Mouse (Mus musculus): Measurements from ENCODE around the gene Isyna1. TPM values are rescaled to one million over a fixed set of nuclear protein-coding genes. Genes with fewer than 3 reads are reported as not detected.

The Isyna1 gene
- polyA plus RNA-seq, 1 experiment from 2014 or later: 69.8 TPM

- peaks cover 19 to 26% of the 10 kb centered on the region in 2 experiments for H3K4me1 ChIP-seq (ENCODE audit: control insufficient read depth in 2 of 2, insufficient read depth in 2 of 2, low read length in 2 of 2)
- WGBS: 43% methylated on average over 9 of the region's 9 CpGs
- H3K4me2 ChIP-seq (ENCODE audit: low read length): no peak overlapping the region
- no peak overlapping the region for H3K4me3 ChIP-seq (ENCODE audit: control insufficient read depth in 1 of 2, insufficient read depth in 1 of 2, low read depth in 1 of 2, low read length in 2 of 2)
- ATAC-seq (ENCODE audit: insufficient number of reproducible peaks, insufficient read depth, low FRiP score, low read depth): no peak
- no peaks in the 10 kb centered on the region for H3K27me3 ChIP-seq (ENCODE audit: control insufficient read depth, insufficient read depth, low read length)
- no peaks in the 10 kb centered on the region for H3K36me3 ChIP-seq (ENCODE audit: control insufficient read depth, insufficient read depth, low read length)
- H3K9me3 ChIP-seq (ENCODE audit: control insufficient read depth, low read length): no peaks in the 10 kb centered on the region
- H3K27ac ChIP-seq (replicated peaks in 1 of 2; ENCODE audit: control insufficient read depth in 1 of 2, insufficient read depth in 1 of 2, low read depth in 2 of 2, low read length in 2 of 2): peak overlapping the region in 1 of 2 experiments; percentile 15; a peak in 2 of 4 replicates
- H3K9ac ChIP-seq (ENCODE audit: low read length): peak overlapping the region; percentile 21; the same call in 1 of the 2 replicates
Measured at GRCm38 (mm10) chr8:70638752-70639151, 44.6 kb downstream of the Isyna1 start.

- 64% methylated on average over 3 of the region's 3 CpGs for WGBS
- Histone ChIP-seq H3K27ac (replicated peaks in 1 of 2; ENCODE audit: control insufficient read depth in 1 of 2, insufficient read depth in 1 of 2, low read depth in 2 of 2, low read length in 2 of 2) (no peak overlapping the region), H3K4me1 (ENCODE audit: control insufficient read depth in 2 of 2, insufficient read depth in 2 of 2, low read length in 2 of 2) (peaks cover 28 to 42% of the 10 kb centered on the region in 2 experiments), H3K36me3 (ENCODE audit: control insufficient read depth, insufficient read depth, low read length) (no peaks in the 10 kb centered on the region), H3K9ac (ENCODE audit: low read length) (no peak overlapping the region), H3K9me3 (ENCODE audit: control insufficient read depth, low read length) (no peaks in the 10 kb centered on the region), H3K27me3 (ENCODE audit: control insufficient read depth, insufficient read depth, low read length) (no peaks in the 10 kb centered on the region), H3K4me3 (ENCODE audit: control insufficient read depth in 1 of 2, insufficient read depth in 1 of 2, low read depth in 1 of 2, low read length in 2 of 2) (no peak overlapping the region), H3K4me2 (ENCODE audit: low read length) (no peak overlapping the region)
- ATAC-seq (ENCODE audit: insufficient number of reproducible peaks, insufficient read depth, low FRiP score, low read depth): no peak
Measured at GRCm38 (mm10) chr8:70643019-70643418, 48.8 kb downstream of the Isyna1 start.

- Histone ChIP-seq H3K36me3 (ENCODE audit: control insufficient read depth, insufficient read depth, low read length) (peaks cover 8% of the 10 kb centered on the region; the same call in 1 of the 2 replicates), H3K27me3 (ENCODE audit: control insufficient read depth, insufficient read depth, low read length) (no peaks in the 10 kb centered on the region), H3K9me3 (ENCODE audit: control insufficient read depth, low read length) (no peaks in the 10 kb centered on the region), H3K4me3 (ENCODE audit: control insufficient read depth in 1 of 2, insufficient read depth in 1 of 2, low read depth in 1 of 2, low read length in 2 of 2) (no peak overlapping the region), H3K9ac (ENCODE audit: low read length) (no peak overlapping the region), H3K27ac (replicated peaks in 1 of 2; ENCODE audit: control insufficient read depth in 1 of 2, insufficient read depth in 1 of 2, low read depth in 2 of 2, low read length in 2 of 2) (no peak overlapping the region), H3K4me2 (ENCODE audit: low read length) (no peak overlapping the region), H3K4me1 (ENCODE audit: control insufficient read depth in 2 of 2, insufficient read depth in 2 of 2, low read length in 2 of 2) (peaks cover 31 to 43% of the 10 kb centered on the region in 2 experiments)
- WGBS: 85% methylated on average over 2 of the region's 2 CpGs
- ATAC-seq (ENCODE audit: insufficient number of reproducible peaks, insufficient read depth, low FRiP score, low read depth): no peak
Measured at GRCm38 (mm10) chr8:70644065-70644464, 49.9 kb downstream of the Isyna1 start.

DNA sequence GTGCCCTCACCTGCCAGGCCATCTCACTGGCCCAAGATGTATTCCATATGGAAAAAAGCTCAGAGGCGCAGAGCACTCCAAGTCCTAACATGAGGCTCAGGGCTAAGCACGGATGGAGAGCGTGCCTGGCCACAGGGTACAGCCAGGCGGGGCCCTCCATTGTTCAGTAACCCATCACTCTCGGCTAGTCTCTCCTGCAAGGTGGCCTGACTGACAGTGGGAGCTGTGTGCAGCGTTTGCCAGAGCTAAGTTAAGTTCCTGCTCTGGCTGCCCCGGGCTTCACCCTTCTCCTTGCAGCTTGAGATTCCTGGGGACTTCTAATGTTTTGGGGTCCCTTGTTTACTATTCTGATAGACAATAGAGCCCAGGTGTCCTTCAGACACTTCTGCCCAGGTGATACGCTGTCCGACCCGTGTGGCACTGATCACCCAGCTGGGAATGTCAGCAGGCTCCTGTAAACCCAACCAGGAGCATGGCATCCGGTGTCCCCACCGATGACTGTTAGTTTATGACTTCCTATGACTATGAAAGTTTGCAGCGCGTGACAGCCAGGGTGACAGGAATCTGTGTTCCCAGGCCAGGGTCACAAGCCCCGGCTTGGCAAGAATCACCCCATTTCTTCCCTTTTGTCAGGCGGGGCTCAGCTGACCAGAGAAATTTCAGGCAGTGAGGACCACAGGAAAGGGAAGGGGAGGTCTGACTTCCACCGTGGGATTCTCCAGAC, 51.5 kb downstream of the Isyna1 start:
- H3K9ac ChIP-seq (ENCODE audit: low read length): 0 out of 2 replicates have a peak overlapping the region, but pooled peaks have one; percentile 36
- H3K27me3 ChIP-seq (ENCODE audit: control insufficient read depth, insufficient read depth, low read length): no peaks in the 10 kb centered on the region
- WGBS: 60% methylated on average over 17 of the region's 17 CpGs
- 0 out of 4 replicates have a peak overlapping the region, but pooled peaks of 1 of the 2 experiments have one; percentile 19 for H3K27ac ChIP-seq (replicated peaks in 1 of 2; ENCODE audit: control insufficient read depth in 1 of 2, insufficient read depth in 1 of 2, low read depth in 2 of 2, low read length in 2 of 2)
- no peak overlapping the region for H3K4me2 ChIP-seq (ENCODE audit: low read length)
- no peak overlapping the region for H3K4me3 ChIP-seq (ENCODE audit: control insufficient read depth in 1 of 2, insufficient read depth in 1 of 2, low read depth in 1 of 2, low read length in 2 of 2)
- no peak for ATAC-seq (ENCODE audit: insufficient number of reproducible peaks, insufficient read depth, low FRiP score, low read depth)
- peaks cover 18% of the 10 kb centered on the region for H3K36me3 ChIP-seq (ENCODE audit: control insufficient read depth, insufficient read depth, low read length)
- peaks cover 40 to 50% of the 10 kb centered on the region in 2 experiments for H3K4me1 ChIP-seq (ENCODE audit: control insufficient read depth in 2 of 2, insufficient read depth in 2 of 2, low read length in 2 of 2)
- no peaks in the 10 kb centered on the region for H3K9me3 ChIP-seq (ENCODE audit: control insufficient read depth, low read length)

- peaks cover 40 to 50% of the 10 kb centered on the region in 2 experiments for H3K4me1 ChIP-seq (ENCODE audit: control insufficient read depth in 2 of 2, insufficient read depth in 2 of 2, low read length in 2 of 2)
- H3K36me3 ChIP-seq (ENCODE audit: control insufficient read depth, insufficient read depth, low read length): peaks cover 25% of the 10 kb centered on the region
Measured at GRCm38 (mm10) chr8:70646369-70646768, 52.2 kb downstream of the Isyna1 start.

GRCm38 (mm10) chr8:70646775-70647174, 52.6 kb downstream of the Isyna1 start:
- Histone ChIP-seq H3K9me3 (ENCODE audit: control insufficient read depth, low read length) (no peaks in the 10 kb centered on the region), H3K27ac (replicated peaks in 1 of 2; ENCODE audit: control insufficient read depth in 1 of 2, insufficient read depth in 1 of 2, low read depth in 2 of 2, low read length in 2 of 2) (peak overlapping the region; percentile 1 to 89), H3K36me3 (ENCODE audit: control insufficient read depth, insufficient read depth, low read length) (peaks cover 29% of the 10 kb centered on the region), H3K4me3 (ENCODE audit: control insufficient read depth in 1 of 2, insufficient read depth in 1 of 2, low read depth in 1 of 2, low read length in 2 of 2) (no peak overlapping the region), H3K27me3 (ENCODE audit: control insufficient read depth, insufficient read depth, low read length) (no peaks in the 10 kb centered on the region), H3K9ac (ENCODE audit: low read length) (peak overlapping the region; percentile 1; the same call in 1 of the 2 replicates), H3K4me1 (ENCODE audit: control insufficient read depth in 2 of 2, insufficient read depth in 2 of 2, low read length in 2 of 2) (peaks cover 40 to 50% of the 10 kb centered on the region in 2 experiments), H3K4me2 (ENCODE audit: low read length) (no peak overlapping the region)
- ATAC-seq (ENCODE audit: insufficient number of reproducible peaks, insufficient read depth, low FRiP score, low read depth): no peak

More at GRCm38 (mm10) chr8:70646369-70646768, 52.2 kb downstream of the Isyna1 start:
- H3K9ac ChIP-seq (ENCODE audit: low read length): peak overlapping the region; percentile 1; the same call in 1 of the 2 replicates
- no peak overlapping the region for H3K4me3 ChIP-seq (ENCODE audit: control insufficient read depth in 1 of 2, insufficient read depth in 1 of 2, low read depth in 1 of 2, low read length in 2 of 2)
- WGBS: 69% methylated on average over 6 of the region's 6 CpGs
- no peak for ATAC-seq (ENCODE audit: insufficient number of reproducible peaks, insufficient read depth, low FRiP score, low read depth)
- H3K27ac ChIP-seq (replicated peaks in 1 of 2; ENCODE audit: control insufficient read depth in 1 of 2, insufficient read depth in 1 of 2, low read depth in 2 of 2, low read length in 2 of 2): peak overlapping the region; percentile 1 to 89; a peak in 3 of 4 replicates
- H3K4me2 ChIP-seq (ENCODE audit: low read length): no peak overlapping the region
- no peaks in the 10 kb centered on the region for H3K9me3 ChIP-seq (ENCODE audit: control insufficient read depth, low read length)
- no peaks in the 10 kb centered on the region for H3K27me3 ChIP-seq (ENCODE audit: control insufficient read depth, insufficient read depth, low read length)

All from heart, embryonic 14.5 days (tissue).